11 mouse cellular contexts compared by ENCODE assay signal in genomic region chr15:42346131-42346530, GRCm38 (mm10).
"Had no signal": no experiment of that assay in that cellular context is flagged by ENCODE, and none has a peak within 500 bp of the region (broad histone marks: within the 10 kb centered on the region; RNA-seq: fewer than 3 reads in every experiment).

No protein-coding gene starts in this region.

- DNase-seq: lung, adult 2 months; lung, postnatal 14 days; lung, postnatal 36 days; retina, postnatal 1 day; right cerebral cortex, adult 18-20 months; right cerebral cortex, postnatal 25 days; right cerebral cortex, postnatal 4 days; spleen, adult 18-20 months; thymus, adult 2 months; thymus, postnatal 25 days; thymus, postnatal 4 days had no signal
